Mouse (Mus musculus) layer of hippocampus, adult 18-20 months (tissue): ENCODE data around the gene Nup62. TPM values are rescaled to one million over a fixed set of nuclear protein-coding genes. Genes with fewer than 3 reads are reported as not detected.

Experiments used
- DNase-seq, 2 experiments: peaks; one replicate each; pipeline ENCODE4 v3.0.0; 2022; ENCODE audit warnings: low spot score in 2 of 2
- total RNA-seq, 2 experiments: library from RNA; stranded (reverse); gene quantifications; 2 replicates each; pipeline ENCODE4 v1.2.3; 2021

Gene Nup62
- total RNA-seq, 2 experiments from 2014 or later: 30.7 to 32.7 TPM

- DNase-seq: peak in 1 of 2 experiments; percentile 27
Observed at GRCm38 (mm10) chr7:44818751-44819235, 2.9 kb downstream of the Nup62 start.

- DNase-seq: no peak
Observed at GRCm38 (mm10) chr7:44819391-44819790, 3.5 kb downstream of the Nup62 start.

GRCm38 (mm10) chr7:44819863-44820262 lies 4.0 kb downstream of the Nup62 start:
- no peak for DNase-seq

- DNase-seq: no peak
Observed at GRCm38 (mm10) chr7:44820525-44820924, 4.6 kb downstream of the Nup62 start.

- DNase-seq: peak in 1 of 2 experiments; percentile 0
Observed at GRCm38 (mm10) chr7:44821666-44822448, 6.0 kb downstream of the Nup62 start.

- DNase-seq: no peak
Observed at GRCm38 (mm10) chr7:44823409-44823808, 7.5 kb downstream of the Nup62 start.

- peak; percentile 58 to 84 for DNase-seq
Observed at GRCm38 (mm10) chr7:44824872-44825271, 9.0 kb downstream of the Nup62 start.

- DNase-seq: no peak
Observed at GRCm38 (mm10) chr7:44826771-44827170, 10.9 kb downstream of the Nup62 start.

- DNase-seq: no peak
Observed at GRCm38 (mm10) chr7:44828706-44829105, 12.8 kb downstream of the Nup62 start.

- no peak for DNase-seq
Observed at GRCm38 (mm10) chr7:44832763-44833162, 16.9 kb downstream of the Nup62 start.

GRCm38 (mm10) chr7:44835373-44836015 lies 19.6 kb downstream of the Nup62 start:
- no peak for DNase-seq

- no peak for DNase-seq
Observed at GRCm38 (mm10) chr7:44836016-44836404, 20.1 kb downstream of the Nup62 start.

GRCm38 (mm10) chr7:44836423-44837053 lies 20.6 kb downstream of the Nup62 start:
- DNase-seq: no peak

GRCm38 (mm10) chr7:44838073-44838472 lies 22.2 kb downstream of the Nup62 start:
- DNase-seq: no peak

GRCm38 (mm10) chr7:44839171-44839490 lies 23.2 kb downstream of the Nup62 start:
- DNase-seq: no peak

GRCm38 (mm10) chr7:44839491-44840191 lies 23.8 kb downstream of the Nup62 start:
- peak in 1 of 2 experiments; percentile 66 for DNase-seq

- no peak for DNase-seq
Observed at GRCm38 (mm10) chr7:44840426-44840825, 24.5 kb downstream of the Nup62 start.

GRCm38 (mm10) chr7:44841825-44842463 lies 26.1 kb downstream of the Nup62 start:
- no peak for DNase-seq

- no peak for DNase-seq
Observed at GRCm38 (mm10) chr7:44845006-44845405, 29.1 kb downstream of the Nup62 start.

GRCm38 (mm10) chr7:44846804-44847203 lies 30.9 kb downstream of the Nup62 start:
- DNase-seq: no peak

GRCm38 (mm10) chr7:44847772-44848171 lies 31.9 kb downstream of the Nup62 start:
- DNase-seq: no peak
